Mouse (Mus musculus): ENCODE results near the gene Rpl35. TPM values are rescaled to one million over a fixed set of nuclear protein-coding genes. Genes with fewer than 3 reads are reported as not detected.

The Rpl35 gene
- total RNA-seq, 2 experiments from 2014 or later, result 288 to 298 TPM

- no peak for ATAC-seq (replicated peaks; ENCODE audit: low FRiP score, poor library complexity, severe bottlenecking)
Measured at GRCm38 (mm10) chr2:38999910-39000586, 5.4 kb downstream of the Rpl35 start.

GRCm38 (mm10) chr2:38999381-38999780, 6.0 kb downstream of the Rpl35 start:
- no peak for ATAC-seq (replicated peaks; ENCODE audit: low FRiP score, poor library complexity, severe bottlenecking)

- peak; percentile 93 for ATAC-seq (replicated peaks; ENCODE audit: low FRiP score, poor library complexity, severe bottlenecking)
Measured at GRCm38 (mm10) chr2:38997386-38998374, 7.7 kb downstream of the Rpl35 start, which contains the start of gene Wdr38. TSS of gene Wdr38 (plus strand) at chr2:38997476.

- no peak for ATAC-seq (replicated peaks; ENCODE audit: low FRiP score, poor library complexity, severe bottlenecking)
Measured at GRCm38 (mm10) chr2:38992452-38992851, 13.0 kb downstream of the Rpl35 start.

- no peak for ATAC-seq (replicated peaks; ENCODE audit: low FRiP score, poor library complexity, severe bottlenecking)
Measured at GRCm38 (mm10) chr2:38992004-38992403, 13.4 kb downstream of the Rpl35 start.

- ATAC-seq (replicated peaks; ENCODE audit: low FRiP score, poor library complexity, severe bottlenecking), result peak; percentile 81
Measured at GRCm38 (mm10) chr2:38988929-38989328, 16.5 kb downstream of the Rpl35 start.

GRCm38 (mm10) chr2:38987803-38988510, 17.5 kb downstream of the Rpl35 start:
- no peak for ATAC-seq (replicated peaks; ENCODE audit: low FRiP score, poor library complexity, severe bottlenecking)

- 0 out of 2 replicates have a peak, but pooled peaks have one; percentile 26 for ATAC-seq (replicated peaks; ENCODE audit: low FRiP score, poor library complexity, severe bottlenecking)
Measured at GRCm38 (mm10) chr2:38987371-38987770, 18.1 kb downstream of the Rpl35 start.

GRCm38 (mm10) chr2:38986580-38986979, 18.8 kb downstream of the Rpl35 start:
- no peak for ATAC-seq (replicated peaks; ENCODE audit: low FRiP score, poor library complexity, severe bottlenecking)

- ATAC-seq (replicated peaks; ENCODE audit: low FRiP score, poor library complexity, severe bottlenecking), result no peak
Measured at GRCm38 (mm10) chr2:38983456-38983855, 22.0 kb downstream of the Rpl35 start.

- ATAC-seq (replicated peaks; ENCODE audit: low FRiP score, poor library complexity, severe bottlenecking), result no peak
Measured at GRCm38 (mm10) chr2:38977837-38978236, 27.6 kb downstream of the Rpl35 start.

GRCm38 (mm10) chr2:38975941-38976805, 29.3 kb downstream of the Rpl35 start:
- ATAC-seq (replicated peaks; ENCODE audit: low FRiP score, poor library complexity, severe bottlenecking), result 0 out of 2 replicates have a peak, but pooled peaks have one; percentile 23

GRCm38 (mm10) chr2:38975181-38975580, 30.2 kb downstream of the Rpl35 start:
- ATAC-seq (replicated peaks; ENCODE audit: low FRiP score, poor library complexity, severe bottlenecking), result no peak

- ATAC-seq (replicated peaks; ENCODE audit: low FRiP score, poor library complexity, severe bottlenecking), result no peak
Measured at GRCm38 (mm10) chr2:38974171-38974570, 31.3 kb downstream of the Rpl35 start.

- ATAC-seq (replicated peaks; ENCODE audit: low FRiP score, poor library complexity, severe bottlenecking), result no peak
Measured at GRCm38 (mm10) chr2:38973701-38974100, 31.7 kb downstream of the Rpl35 start.

- ATAC-seq (replicated peaks; ENCODE audit: low FRiP score, poor library complexity, severe bottlenecking), result no peak
Measured at GRCm38 (mm10) chr2:38973223-38973622, 32.2 kb downstream of the Rpl35 start.

GRCm38 (mm10) chr2:38970057-38970456, 35.4 kb downstream of the Rpl35 start:
- peak; percentile 95 for ATAC-seq (replicated peaks; ENCODE audit: low FRiP score, poor library complexity, severe bottlenecking)

- ATAC-seq (replicated peaks; ENCODE audit: low FRiP score, poor library complexity, severe bottlenecking), result no peak
Measured at GRCm38 (mm10) chr2:38969650-38970049, 35.8 kb downstream of the Rpl35 start.

- no peak for ATAC-seq (replicated peaks; ENCODE audit: low FRiP score, poor library complexity, severe bottlenecking)
Measured at GRCm38 (mm10) chr2:38964198-38964597, 41.2 kb downstream of the Rpl35 start.
